Comparison of ENCODE assay signal across 11 mouse cellular contexts in the genomic region with DNA sequence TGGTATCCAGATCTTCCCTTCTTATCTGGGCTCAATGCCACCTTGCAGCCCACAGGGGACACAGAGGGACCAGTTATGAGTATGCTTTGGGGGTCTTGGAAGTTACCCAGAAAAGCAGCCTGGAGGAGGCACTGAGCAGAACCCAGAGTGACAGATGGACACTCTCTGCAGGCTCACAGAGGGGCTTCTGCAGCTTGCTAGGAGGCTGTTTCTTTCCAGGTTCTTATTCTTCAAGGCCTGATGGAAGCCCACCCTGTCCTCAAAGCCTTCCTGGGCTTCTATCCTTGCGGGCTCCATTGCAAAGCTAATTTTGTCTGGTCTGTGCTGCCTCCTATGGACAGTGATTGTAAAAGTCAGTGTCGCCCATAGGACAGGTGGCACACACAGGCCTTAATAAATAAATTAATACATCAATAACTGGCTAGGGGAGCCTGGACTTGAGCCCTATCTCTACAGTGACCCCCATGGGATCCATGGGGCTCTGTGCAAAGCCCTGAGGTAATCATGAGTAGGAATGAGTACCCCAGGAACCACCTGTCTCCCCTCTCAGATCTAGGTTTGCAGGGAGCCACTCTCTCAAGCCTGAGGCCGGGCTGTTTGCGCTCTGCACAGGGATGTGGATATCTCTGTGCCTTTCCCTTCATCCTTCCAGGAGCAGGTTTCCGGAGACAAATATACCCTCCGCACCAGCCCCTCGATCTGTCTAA.
DNase-seq lines count a peak whose midpoint lies in the region; ATAC-seq and TF ChIP-seq lines count a peak whose summit lies in the region.
"Had no signal": no experiment of that assay in that cellular context is flagged by ENCODE, and none has a peak within 500 bp of the region (broad histone marks: within the 10 kb centered on the region; RNA-seq: fewer than 3 reads in every experiment).

No protein-coding gene starts in this region.

- H3K27me3 ChIP-seq in lung, postnatal 0 days (replicated peaks; ENCODE audit: insufficient read depth, low read length): no peaks in the 10 kb centered on the region
- H3K27me3 ChIP-seq in forebrain, embryonic 12.5 days: no peaks in the 10 kb centered on the region
- H3K27me3 ChIP-seq in midbrain, embryonic 10.5 days (ENCODE audit: low read depth, poor library complexity, severe bottlenecking): no peaks in the 10 kb centered on the region; the same call in 1 of the 2 replicates
- no peaks in the 10 kb centered on the region for H3K27me3 ChIP-seq in stomach, postnatal 0 days (ENCODE audit: control insufficient read depth, insufficient read depth, low read length)
- H3K27me3 ChIP-seq: lung, embryonic 15.5 days had no signal

- no peaks in the 10 kb centered on the region for H3K36me3 ChIP-seq in lung, postnatal 0 days (ENCODE audit: insufficient read depth, low read length)
- H3K36me3 ChIP-seq in forebrain, embryonic 12.5 days (replicated peaks): no peaks in the 10 kb centered on the region
- no peaks in the 10 kb centered on the region for H3K36me3 ChIP-seq in midbrain, embryonic 10.5 days
- no peaks in the 10 kb centered on the region for H3K36me3 ChIP-seq in stomach, postnatal 0 days (ENCODE audit: control insufficient read depth, insufficient read depth, low read length)
- H3K36me3 ChIP-seq: lung, embryonic 15.5 days had no signal

- WGBS in lung, postnatal 0 days: 38% methylated on average over 7 of the region's 7 CpGs
- 63% methylated on average over 7 of the region's 7 CpGs for WGBS in lung, adult 2 months
- 50% methylated on average over 7 of the region's 7 CpGs for WGBS in forebrain, embryonic 12.5 days
- 87% methylated on average over 7 of the region's 7 CpGs for WGBS in midbrain, embryonic 10.5 days
- WGBS in stomach, postnatal 0 days: 42% methylated on average over 7 of the region's 7 CpGs

- DNase-seq in lung, postnatal 0 days (ENCODE audit: low spot score): no peak
- DNase-seq in lung, adult 2 months: no peak
- no peak for DNase-seq in midbrain, embryonic 10.5 days (ENCODE audit: low spot score)
- DNase-seq in stomach, postnatal 0 days (ENCODE audit: low spot score): no peak
- DNase-seq in adrenal gland, adult (ENCODE audit: inconsistent age in 2 of 2, low spot score in 1 of 2): no peak
- DNase-seq in kidney, postnatal 4 days: no peak
- no peak for DNase-seq in kidney, postnatal 25 days
- DNase-seq: heart, postnatal 36 days had no signal

- no peaks in the 10 kb centered on the region for H3K4me1 ChIP-seq in lung, postnatal 0 days (ENCODE audit: insufficient read depth, low read depth, low read length)
- no peaks in the 10 kb centered on the region for H3K4me1 ChIP-seq in lung, adult 2 months (ENCODE audit: control insufficient read depth, insufficient read depth, low read length)
- H3K4me1 ChIP-seq in forebrain, embryonic 12.5 days: peaks cover 29% of the 10 kb centered on the region
- H3K4me1 ChIP-seq in midbrain, embryonic 10.5 days: peaks cover 26% of the 10 kb centered on the region
- no peaks in the 10 kb centered on the region for H3K4me1 ChIP-seq in stomach, postnatal 0 days (replicated peaks; ENCODE audit: control insufficient read depth, insufficient read depth)
- H3K4me1 ChIP-seq: lung, embryonic 15.5 days had no signal

- no peak for ATAC-seq in lung, postnatal 0 days
- peak; percentile 53; the same call in 1 of the 2 replicates for ATAC-seq in forebrain, embryonic 12.5 days (ENCODE audit: low FRiP score)
- ATAC-seq in stomach, postnatal 0 days (ENCODE audit: low FRiP score, low TSS enrichment): no peak

- H3K4me3 ChIP-seq in lung, postnatal 0 days (ENCODE audit: low read depth, low read length): no peak overlapping the region
- H3K4me3 ChIP-seq in lung, adult 2 months (replicated peaks; ENCODE audit: extremely low read depth, low read depth, low read length): no peak overlapping the region
- no peak overlapping the region for H3K4me3 ChIP-seq in forebrain, embryonic 12.5 days (replicated peaks)
- H3K4me3 ChIP-seq in midbrain, embryonic 10.5 days: no peak overlapping the region
- no peak overlapping the region for H3K4me3 ChIP-seq in stomach, postnatal 0 days (ENCODE audit: low read depth, low read length)
- H3K4me3 ChIP-seq: erythroblast, embryonic 14.5 days; lung, embryonic 15.5 days had no signal

- no peak overlapping the region for H3K4me2 ChIP-seq in lung, postnatal 0 days (replicated peaks; ENCODE audit: low read depth, low read length)
- no peak overlapping the region for H3K4me2 ChIP-seq in forebrain, embryonic 12.5 days
- no peak overlapping the region for H3K4me2 ChIP-seq in stomach, postnatal 0 days (replicated peaks; ENCODE audit: low read depth)
- H3K4me2 ChIP-seq: lung, embryonic 15.5 days had no signal

- TF ChIP-seq EP300 in lung, postnatal 0 days (IDR thresholded peaks at IDR 0.05): no peak
- no peak for TF ChIP-seq EP300 in stomach, postnatal 0 days (optimal IDR thresholded peaks at IDR 0.05)

- H3K9me3 ChIP-seq in lung, postnatal 0 days (ENCODE audit: low read length): no peaks in the 10 kb centered on the region
- no peaks in the 10 kb centered on the region for H3K9me3 ChIP-seq in forebrain, embryonic 12.5 days
- no peaks in the 10 kb centered on the region; the same call in 1 of the 2 replicates for H3K9me3 ChIP-seq in midbrain, embryonic 10.5 days (replicated peaks)
- H3K9me3 ChIP-seq in stomach, postnatal 0 days (ENCODE audit: control insufficient read depth, low read length): no peaks in the 10 kb centered on the region
- H3K9me3 ChIP-seq: lung, embryonic 15.5 days had no signal

- peak; percentile 22; the same call in 1 of the 2 replicates for TF ChIP-seq CTCF in lung, postnatal 0 days (IDR thresholded peaks at IDR 0.05)
- TF ChIP-seq CTCF in lung, adult 2 months (IDR thresholded peaks at IDR 0.05; ENCODE audit: insufficient read depth, low read length): no peak
- TF ChIP-seq CTCF in stomach, postnatal 0 days (IDR thresholded peaks at IDR 0.05; ENCODE audit: low read depth): peak; percentile 48

- no peak overlapping the region for H3K9ac ChIP-seq in lung, postnatal 0 days (replicated peaks; ENCODE audit: low read depth)
- no peak overlapping the region for H3K9ac ChIP-seq in forebrain, embryonic 12.5 days
- no peak overlapping the region for H3K9ac ChIP-seq in stomach, postnatal 0 days (ENCODE audit: low read length)
- H3K9ac ChIP-seq: lung, embryonic 15.5 days had no signal

- TF ChIP-seq POLR2A in lung, adult 2 months (IDR thresholded peaks at IDR 0.05; ENCODE audit: borderline replicate concordance, extremely low read depth, low read depth, low read length): no peak

- no peak overlapping the region for H3K27ac ChIP-seq in lung, postnatal 0 days (ENCODE audit: low read length)
- peak overlapping the region; percentile 85 for H3K27ac ChIP-seq in forebrain, embryonic 12.5 days
- peak overlapping the region; percentile 47 for H3K27ac ChIP-seq in midbrain, embryonic 10.5 days (replicated peaks)
- no peak overlapping the region for H3K27ac ChIP-seq in stomach, postnatal 0 days (replicated peaks)
- H3K27ac ChIP-seq: lung, embryonic 15.5 days had no signal

Comparison
In these comparisons a context has a peak if more than half of its experiments do, and no peak if none do; other contexts are left out.
1. H3K27ac ChIP-seq: peak in forebrain, embryonic 12.5 days (single experiment) and midbrain, embryonic 10.5 days (single experiment); none in lung, postnatal 0 days (single experiment) and stomach, postnatal 0 days (single experiment).